In the genomic region with DNA sequence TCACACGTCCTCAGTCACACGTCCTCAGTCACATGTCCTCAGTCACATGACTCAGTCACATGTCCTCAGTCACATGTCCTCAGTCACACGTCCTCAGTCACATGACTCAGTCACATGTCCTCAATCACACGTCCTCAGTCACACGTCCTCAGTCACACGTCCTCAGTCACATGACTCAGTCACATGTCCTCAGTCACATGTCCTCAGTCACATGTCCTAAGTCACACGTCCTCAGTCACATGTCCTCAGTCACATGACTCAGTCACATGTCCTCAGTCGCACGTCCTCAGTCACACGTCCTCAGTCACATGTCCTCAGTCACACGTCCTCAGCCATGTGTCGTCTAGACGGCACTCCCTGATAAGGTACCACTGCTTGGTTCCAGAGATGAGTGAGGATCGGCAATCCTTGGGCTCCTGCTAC, we compare ENCODE assay signal across 1 mouse cellular context. TPM values are rescaled to one million over a fixed set of nuclear protein-coding genes. Genes with fewer than 3 reads are reported as not detected.
"Had no signal": no experiment of that assay in that cellular context is flagged by ENCODE, and none has a peak within 500 bp of the region (broad histone marks: within the 10 kb centered on the region; RNA-seq: fewer than 3 reads in every experiment).

No protein-coding gene starts in this region.

RNA-seq across cellular contexts. Expression of a gene that starts 4.3 kb away (rescaled TPM):
- polyA plus RNA-seq: limb, embryonic 10.5 days had no signal
